Mouse (Mus musculus) liver, postnatal 0 days (tissue): ENCODE measurements around the gene Coro2a.

Source experiments
- CTCF ChIP-seq: sonication (generic); IDR thresholded peaks from 2 replicates; pipeline ENCODE4 v1.5.1; 2016; ENCODE audit warnings: antibody characterized with exemption, low read depth
- EP300 ChIP-seq: IDR thresholded peaks from 2 replicates; pipeline ENCODE4 v1.6.1; 2016; ENCODE audit warnings: antibody characterized with exemption, low read depth, mild to moderate bottlenecking

- TF ChIP-seq CTCF (no peak), EP300 (no peak)
These were observed 21.0 kb upstream of the Coro2a start for GRCm38 (mm10) chr4:46623007-46623406.
